Mouse (Mus musculus) CH12.LX (cell line): ENCODE results near the gene Dhrs7b. TPM values are rescaled to one million over a fixed set of nuclear protein-coding genes. Genes with fewer than 3 reads are reported as not detected.

Experiments used
- DNase-seq: peaks from one replicate; pipeline ENCODE4 v3.0.0-alpha.2; 2013; ENCODE audit errors: extremely low read depth
- H3K27ac ChIP-seq: 2 replicates; pipeline ENCODE4 v1.5.1; 2012; ENCODE audit warnings: low read depth, mild to moderate bottlenecking, control low read depth, moderate library complexity; ENCODE audit not compliant: insufficient read depth
- H3K27me3 ChIP-seq: replicated peaks from 2 replicates; pipeline ENCODE3; 2012; ENCODE audit warnings: inconsistent platforms
- H3K36me3 ChIP-seq, 2 experiments: replicated peaks in 1 of 2; 2 replicates each; pipeline versions ENCODE3 to v1.6.1; 2012; ENCODE audit warnings: inconsistent platforms in 1 of 2, low read length in 1 of 2, mild to moderate bottlenecking in 1 of 2, mixed read lengths in 1 of 2, moderate library complexity in 1 of 2; ENCODE audit not compliant: control insufficient read depth in 1 of 2, insufficient read depth in 1 of 2
- H3K4me1 ChIP-seq, 2 experiments: 2 replicates each; pipeline ENCODE4 v1.6.1; 2012; ENCODE audit warnings: inconsistent platforms in 1 of 2, moderate library complexity in 1 of 2; ENCODE audit not compliant: insufficient read depth in 2 of 2, control insufficient read depth in 1 of 2
- H3K4me2 ChIP-seq: 2 replicates; pipeline ENCODE4 v1.6.1; 2012; ENCODE audit warnings: low read depth, mild to moderate bottlenecking, control low read depth; ENCODE audit not compliant: poor library complexity, insufficient read depth, severe bottlenecking
- H3K4me3 ChIP-seq, 3 experiments: fragments of 150-350 bp in 1 of 3; sonication (generic) in 1 of 3; replicated peaks in 1 of 3; 2 replicates each; pipeline versions ENCODE3 to v1.5.1; 2011 to 2012; ENCODE audit warnings: low read depth in 2 of 3, low read length in 2 of 3, mild to moderate bottlenecking in 2 of 3, moderate library complexity in 2 of 3, control low read depth in 1 of 3, improper control_type of control experiment in 1 of 3, inconsistent platforms in 1 of 3, mixed read lengths in 1 of 3; ENCODE audit not compliant: poor library complexity in 1 of 3
- H3K79me2 ChIP-seq: replicated peaks from 2 replicates; pipeline ENCODE4 v1.6.1; 2012; ENCODE audit warnings: mild to moderate bottlenecking, moderate library complexity; ENCODE audit not compliant: control insufficient read depth, poor library complexity, insufficient read depth, severe bottlenecking; ENCODE audit errors: extremely low read depth
- H3K9ac ChIP-seq: 2 replicates; pipeline ENCODE4 v1.6.1; 2012; ENCODE audit warnings: low read depth, mild to moderate bottlenecking, control low read depth, moderate library complexity; ENCODE audit not compliant: insufficient read depth
- H3K9me3 ChIP-seq: replicated peaks from 2 replicates; pipeline ENCODE3; 2012; ENCODE audit warnings: low read length, inconsistent platforms, mixed read lengths
- BHLHE40 ChIP-seq: IDR thresholded peaks from 2 replicates; pipeline ENCODE4 v1.6.1; 2011; ENCODE audit warnings: mild to moderate bottlenecking, low read depth, low read length, improper control_type of control experiment
- CTCF ChIP-seq, 2 experiments: IDR thresholded peaks in 1 of 2; conservative IDR thresholded peaks in 1 of 2; 2 replicates each; pipeline ENCODE4 v1.5.1; 2011 to 2012; ENCODE audit warnings: low read depth in 2 of 2, low read length in 2 of 2, improper control_type of control experiment in 1 of 2, inconsistent platforms in 1 of 2, mild to moderate bottlenecking in 1 of 2, moderate library complexity in 1 of 2
- GABPA ChIP-seq: IDR thresholded peaks from 2 replicates; pipeline ENCODE4 v1.6.1; 2012; ENCODE audit warnings: low read depth, low read length, improper control_type of control experiment, inconsistent platforms; ENCODE audit not compliant: insufficient replicate concordance
- HCFC1 ChIP-seq: IDR thresholded peaks from 2 replicates; pipeline ENCODE4 v1.6.1; 2012; ENCODE audit warnings: low read depth, mild to moderate bottlenecking, inconsistent platforms, low read length, improper control_type of control experiment
- IRF4 ChIP-seq: IDR thresholded peaks from 2 replicates; pipeline ENCODE4 v1.6.1; 2014; ENCODE audit warnings: low read depth, mild to moderate bottlenecking, inconsistent platforms, low read length, improper control_type of control experiment
- JUN ChIP-seq: IDR thresholded peaks from 2 replicates; pipeline ENCODE4 v1.6.1; 2011; ENCODE audit warnings: low read depth, mild to moderate bottlenecking, low read length, improper control_type of control experiment, moderate library complexity; ENCODE audit not compliant: insufficient read depth
- JUND ChIP-seq: conservative IDR thresholded peaks from 2 replicates; pipeline ENCODE4 v1.6.1; 2011; ENCODE audit warnings: low read depth, low read length, improper control_type of control experiment
- KAT2A ChIP-seq: IDR thresholded peaks from 2 replicates; pipeline ENCODE4 v1.6.1; 2012; ENCODE audit warnings: low read length, improper control_type of control experiment, inconsistent platforms; ENCODE audit not compliant: insufficient replicate concordance
- MAX ChIP-seq: IDR thresholded peaks from 2 replicates; pipeline ENCODE4 v1.6.1; 2011; ENCODE audit warnings: low read length, improper control_type of control experiment
- MXI1 ChIP-seq: IDR thresholded peaks from 2 replicates; pipeline ENCODE4 v1.6.1; 2011; ENCODE audit warnings: mild to moderate bottlenecking, low read depth, low read length, improper control_type of control experiment
- NELFE ChIP-seq: IDR thresholded peaks from 2 replicates; pipeline ENCODE4 v1.6.1; 2011; ENCODE audit warnings: low read depth, low read length, improper control_type of control experiment
- POLR2AphosphoS2 ChIP-seq: IDR thresholded peaks from 2 replicates; pipeline ENCODE4 v1.6.1; 2011; ENCODE audit warnings: low read depth, low read length, improper control_type of control experiment
- RAD21 ChIP-seq: IDR thresholded peaks from 2 replicates; pipeline ENCODE4 v1.6.1; 2011; ENCODE audit warnings: low read depth, mild to moderate bottlenecking, low read length, improper control_type of control experiment, moderate library complexity
- RCOR1 ChIP-seq: conservative IDR thresholded peaks from 2 replicates; pipeline ENCODE4 v1.6.1; 2012; ENCODE audit warnings: low read depth, mild to moderate bottlenecking, inconsistent platforms, low read length, improper control_type of control experiment
- SIN3A ChIP-seq: IDR thresholded peaks from 2 replicates; pipeline ENCODE4 v1.6.1; 2012; ENCODE audit warnings: low read length, improper control_type of control experiment, inconsistent platforms
- SMC3 ChIP-seq: IDR thresholded peaks from 2 replicates; pipeline ENCODE4 v1.6.1; 2011; ENCODE audit warnings: low read depth, low read length, improper control_type of control experiment
- TCF12 ChIP-seq: IDR thresholded peaks from 2 replicates; pipeline ENCODE4 v1.6.1; 2014; ENCODE audit warnings: low read depth, mild to moderate bottlenecking, inconsistent platforms, low read length, improper control_type of control experiment
- dilution Hi-C: fragments of 300-500 bp; cut with MboI; formaldehyde crosslinking; loops from 2 replicates; pipeline ENCODE4 v1.14.3; 2020; ENCODE audit warnings: low sequenced_read_pairs; ENCODE audit not compliant: extremely low pct_unique_long_range_greater_than_20kb, extremely low pct_ligation_motif_present
- in situ Hi-C: fragments of 300-500 bp; cut with MboI; formaldehyde crosslinking; loops from 3 replicates; pipeline ENCODE4 v1.14.3; 2019; ENCODE audit warnings: low sequenced_read_pairs, low pct_ligation_motif_present, low pct_unique_long_range_greater_than_20kb, mixed read lengths
- polyA plus RNA-seq: library from polyadenylated mRNA; unstranded; fragments of >175 nt; gene quantifications from 2 replicates; pipeline ENCODE4 v1.2.1, GENCODE M21; 2012; ENCODE audit warnings: low read depth; ENCODE audit not compliant: insufficient read length
- total RNA-seq, 2 experiments: library from RNA; depleted of rRNA; stranded (reverse); fragments of 300-350 nt in 1 of 2; fragments of >200 nt in 1 of 2; gene quantifications; 2 replicates each; pipeline ENCODE4 v1.2.3; 2012 to 2014

Dhrs7b gene
- total and polyA plus RNA-seq, 3 experiments = 43.3 to 63.5 (median 59.2) TPM

- peaks cover 4 to 22% of the 10 kb centered on the region in 2 experiments for H3K4me1 ChIP-seq
- peaks cover 16% of the 10 kb centered on the region for H3K27me3 ChIP-seq
- H3K9me3 ChIP-seq = peaks cover 3% of the 10 kb centered on the region
- in situ Hi-C loops (no loop called here), dilution Hi-C loops (no loop called here)
- TF ChIP-seq MXI1 (no peak), KAT2A (no peak), IRF4 (no peak), HCFC1 (no peak), NELFE (no peak), SIN3A (no peak), JUN (no peak), JUND (no peak), RCOR1 (no peak), GABPA (no peak)
- no peak overlapping the region for H3K4me2 ChIP-seq
- no peak overlapping the region for H3K9ac ChIP-seq
- H3K79me2 ChIP-seq = peaks cover 5% of the 10 kb centered on the region
- no peak overlapping the region for H3K4me3 ChIP-seq
- no peak overlapping the region for H3K27ac ChIP-seq
- no peak for DNase-seq
- H3K36me3 ChIP-seq = peaks cover 0 to 7% of the 10 kb centered on the region in 2 experiments
Measured at GRCm38 (mm10) chr11:60827241-60827945, 3.0 kb upstream of the Dhrs7b start.

- peaks cover 9% of the 10 kb centered on the region for H3K27me3 ChIP-seq
- no peaks in the 10 kb centered on the region for H3K9me3 ChIP-seq
- H3K4me2 ChIP-seq = 0 out of 2 replicates have a peak overlapping the region, but pooled peaks have one; percentile 8
- H3K79me2 ChIP-seq = peaks cover 5% of the 10 kb centered on the region
- peaks cover 0 to 14% of the 10 kb centered on the region in 2 experiments for H3K36me3 ChIP-seq
- no peak overlapping the region for H3K4me3 ChIP-seq
- H3K27ac ChIP-seq = no peak overlapping the region
- TF ChIP-seq MAX (no peak), CTCF (conservative IDR thresholded peaks at IDR 0.05 in 1 of 2, IDR thresholded peaks at IDR 0.05 in 1 of 2; ENCODE audit: low read depth in 2 of 2, low read length in 2 of 2) (peak in 1 of 2 experiments; percentile 67; a peak in 2 of 4 replicates), SMC3 (peak; percentile 32; the same call in 1 of the 2 replicates), TCF12 (no peak), SIN3A (no peak), BHLHE40 (no peak), POLR2AphosphoS2 (no peak), RAD21 (peak; percentile 77)
- dilution Hi-C loops = no loop called here
- in situ Hi-C loops = no loop called here
- H3K4me1 ChIP-seq = peaks cover 4 to 25% of the 10 kb centered on the region in 2 experiments
- no peak for DNase-seq
- H3K9ac ChIP-seq = no peak overlapping the region
Measured at GRCm38 (mm10) chr11:60828903-60829302, 1.5 kb upstream of the Dhrs7b start.
